Mouse (Mus musculus) liver, adult 2 months (tissue): Measurements from ENCODE around the gene Nt5e.

Experiments
- CTCF ChIP-seq: fragments of 200-500 bp; IDR thresholded peaks from 2 replicates; pipeline ENCODE4 v1.5.1; 2011; ENCODE audit warnings: low read depth, low read length, control low read depth
- POLR2A ChIP-seq: fragments of 200-500 bp; IDR thresholded peaks from 2 replicates; pipeline ENCODE4 v1.6.1; 2011; ENCODE audit warnings: low read length, control low read depth; ENCODE audit not compliant: insufficient read depth; ENCODE audit errors: extremely low read depth

- no peak for TF ChIP-seq CTCF
- TF ChIP-seq POLR2A, result no peak
Observed at GRCm38 (mm10) chr9:88368476-88368875, 41.5 kb downstream of the Nt5e start.
